Mouse (Mus musculus) cerebellum, adult 2 months (tissue): ENCODE measurements around the gene Zfp362. TPM values are rescaled to one million over a fixed set of nuclear protein-coding genes. Genes with fewer than 3 reads are reported as not detected.

Experiments used
- DNase-seq, 2 experiments: peaks; one replicate each; pipeline ENCODE4 v3.0.0; 2021
- H3K27ac ChIP-seq: fragments of 200-500 bp; 2 replicates; pipeline ENCODE4 v1.5.1; 2012; ENCODE audit warnings: low read length, control low read depth, inconsistent platforms; ENCODE audit not compliant: insufficient read depth
- H3K27me3 ChIP-seq: fragments of 200-500 bp; 2 replicates; pipeline ENCODE4 v1.6.1; 2012; ENCODE audit warnings: inconsistent platforms, mild to moderate bottlenecking, low read length, moderate library complexity; ENCODE audit not compliant: control insufficient read depth, insufficient read depth
- H3K4me1 ChIP-seq: fragments of 200-500 bp; 2 replicates; pipeline ENCODE4 v1.6.1; 2011; ENCODE audit warnings: low read length; ENCODE audit not compliant: control insufficient read depth, insufficient read depth
- H3K4me3 ChIP-seq: fragments of 200-500 bp; replicated peaks from 2 replicates; pipeline ENCODE3; 2011; ENCODE audit warnings: mild to moderate bottlenecking, low read depth, low read length, control low read depth; ENCODE audit not compliant: insufficient read depth
- CTCF ChIP-seq: fragments of 200-500 bp; IDR thresholded peaks from 2 replicates; pipeline ENCODE4 v1.5.1; 2011; ENCODE audit warnings: low read depth, mild to moderate bottlenecking, control low read depth, low read length, moderate library complexity, borderline replicate concordance; ENCODE audit not compliant: insufficient read depth
- POLR2A ChIP-seq: fragments of 200-500 bp; IDR thresholded peaks from 2 replicates; pipeline ENCODE4 v1.6.1; 2011; ENCODE audit warnings: low read length, control low read depth, borderline replicate concordance; ENCODE audit not compliant: insufficient read depth
- WGBS: fragments of 180-500 bp; shearing (Covaris S2); methylation state at CpG from one replicate; pipeline ENCODE4 v1.1.7; 2018; 5-methylcytosine and 5-hydroxymethylcytosine counted together
- polyA plus RNA-seq: library from polyadenylated mRNA; depleted of rRNA; stranded (reverse); fragments of >200 nt; gene quantifications from 2 replicates; pipeline ENCODE4 v1.2.3, GENCODE M21; 2012

Gene Zfp362
- polyA plus RNA-seq, 1 experiment, result 24.8 TPM

- H3K4me3 ChIP-seq, result no peak overlapping the region
- no peak for TF ChIP-seq POLR2A
- TF ChIP-seq CTCF, result no peak
- DNase-seq, result no peak
- no peak overlapping the region for H3K27ac ChIP-seq
- no peaks in the 10 kb centered on the region for H3K4me1 ChIP-seq
- H3K27me3 ChIP-seq, result no peaks in the 10 kb centered on the region
- 83% methylated on average over 4 of the region's 4 CpGs for WGBS
These were observed 23.2 kb downstream of the Zfp362 start for GRCm38 (mm10) chr4:128782645-128783044.

DNA sequence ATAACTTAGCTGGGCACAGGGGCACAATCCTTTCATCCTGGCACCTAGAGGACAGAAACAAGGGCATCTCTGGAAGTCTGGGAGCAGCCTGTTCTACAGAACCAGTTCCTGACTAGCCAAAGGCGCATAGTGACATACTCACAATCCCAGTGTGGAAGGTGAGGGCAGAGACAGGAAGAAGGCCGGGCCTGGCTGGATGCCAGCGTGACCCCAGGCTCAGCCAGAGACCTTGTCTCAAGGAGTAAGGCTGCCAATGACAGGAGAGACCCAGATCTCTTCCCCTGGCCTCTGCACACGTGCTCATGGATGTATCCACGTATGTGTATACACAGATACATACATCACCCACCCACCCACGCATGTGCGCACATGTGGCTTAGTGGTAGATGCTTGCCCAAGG, 23.8 kb downstream of the Zfp362 start:
- Histone ChIP-seq H3K27me3 (no peaks in the 10 kb centered on the region), H3K4me1 (0 out of 2 replicates have a peak, but pooled peaks cover under 1% of the 10 kb centered on the region), H3K27ac (no peak overlapping the region), H3K4me3 (no peak overlapping the region)
- TF ChIP-seq POLR2A (no peak), CTCF (no peak)
- WGBS, result 75% methylated on average over 7 of the region's 7 CpGs
- DNase-seq, result no peak

GRCm38 (mm10) chr4:128777593-128777992, 28.3 kb downstream of the Zfp362 start:
- 81% methylated on average over 11 of the region's 11 CpGs for WGBS
- H3K4me3 ChIP-seq, result no peak overlapping the region
- H3K4me1 ChIP-seq, result peaks cover 3% of the 10 kb centered on the region; the same call in 1 of the 2 replicates
- H3K27me3 ChIP-seq, result no peaks in the 10 kb centered on the region
- no peak for DNase-seq
- TF ChIP-seq POLR2A (no peak), CTCF (no peak)
- no peak overlapping the region for H3K27ac ChIP-seq

DNA sequence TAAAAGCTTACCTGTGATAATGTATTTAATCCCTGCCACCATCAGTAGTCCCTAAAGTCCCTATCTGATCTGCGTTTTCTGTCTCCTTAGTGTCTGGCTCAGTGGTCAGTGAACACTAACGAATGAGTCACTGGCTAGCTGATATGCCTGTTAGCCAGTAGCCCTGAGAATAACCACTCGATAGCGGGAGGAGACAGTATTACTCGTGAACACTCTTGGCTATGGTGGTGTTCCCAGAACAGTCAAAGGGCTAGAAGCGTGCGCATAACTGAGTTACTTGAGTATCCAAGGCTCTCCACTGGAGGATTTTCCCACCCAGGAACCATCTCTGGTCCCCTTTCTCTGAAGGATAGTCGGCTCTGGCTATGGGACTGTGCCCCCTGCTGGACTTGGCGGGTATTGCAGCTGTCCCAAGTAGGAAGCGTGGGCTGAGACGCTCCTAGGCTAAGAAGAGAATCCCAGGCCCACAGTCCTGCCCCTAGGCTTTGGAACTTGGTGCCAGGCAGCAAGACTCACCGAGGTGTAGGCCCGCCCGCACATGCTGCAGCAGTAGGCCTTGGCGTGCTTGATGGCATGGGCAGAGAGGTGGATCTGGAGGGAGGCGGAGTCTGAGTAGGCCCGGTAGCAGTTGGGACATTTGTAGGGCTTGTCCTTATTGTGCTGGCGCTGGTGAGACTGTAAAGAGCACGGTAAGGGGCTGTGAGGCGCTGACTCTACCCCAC, 29.1 kb downstream of the Zfp362 start:
- DNase-seq, result peak; percentile 71 to 88
- Histone ChIP-seq H3K4me1 (peaks cover 3% of the 10 kb centered on the region; the same call in 1 of the 2 replicates), H3K27ac (no peak overlapping the region), H3K4me3 (no peak overlapping the region), H3K27me3 (no peaks in the 10 kb centered on the region)
- WGBS, result 30% methylated on average over 20 of the region's 20 CpGs
- TF ChIP-seq POLR2A, result no peak
- peak; percentile 94 for TF ChIP-seq CTCF

DNA sequence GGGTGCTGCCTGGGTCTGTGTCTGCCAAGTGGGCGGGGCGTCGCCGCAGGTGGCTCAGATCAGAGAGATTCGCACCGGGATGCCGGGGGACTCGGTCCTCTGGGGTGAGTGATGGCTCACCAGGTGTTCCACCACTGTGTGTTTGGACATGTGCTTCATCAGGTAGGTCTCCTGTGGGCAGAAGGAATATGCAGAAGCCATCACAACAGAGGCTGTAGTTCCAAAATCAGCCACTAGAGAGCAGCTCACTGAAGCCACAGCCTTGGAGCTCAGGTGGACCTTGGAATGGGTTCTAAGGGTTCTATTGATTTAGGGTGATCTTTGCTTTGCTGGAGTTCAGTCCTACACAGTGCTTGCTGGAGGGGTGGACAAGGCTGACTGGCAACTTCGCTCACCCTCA, 31.4 kb downstream of the Zfp362 start:
- WGBS, result 88% methylated on average over 9 of the region's 9 CpGs
- peaks cover 3% of the 10 kb centered on the region; the same call in 1 of the 2 replicates for H3K4me1 ChIP-seq
- peak; percentile 69 for TF ChIP-seq CTCF
- no peak for TF ChIP-seq POLR2A

DNA sequence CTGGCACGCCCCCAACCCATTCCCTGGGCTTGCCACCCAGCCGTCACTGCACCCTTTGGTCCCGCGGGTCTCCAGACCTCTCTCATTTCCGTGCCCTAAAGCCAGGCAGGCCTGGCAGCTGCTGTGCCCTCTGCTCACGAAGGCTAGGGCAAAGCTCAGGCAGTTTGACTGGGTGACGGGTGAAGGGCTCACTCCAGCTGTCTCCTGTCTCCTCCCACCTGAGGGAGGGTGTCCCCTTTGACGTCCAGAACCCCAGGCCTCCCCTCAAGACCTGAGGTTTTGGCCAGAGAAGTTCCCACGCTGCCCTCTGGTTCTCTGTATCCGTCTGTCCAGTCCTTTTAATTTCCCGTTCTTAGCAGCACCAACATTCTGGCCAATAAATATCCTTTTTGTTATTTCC, 32.0 kb downstream of the Zfp362 start:
- 69% methylated on average over 11 of the region's 11 CpGs for WGBS
- TF ChIP-seq POLR2A (no peak), CTCF (no peak)
- DNase-seq, result no peak
- H3K27ac ChIP-seq, result no peak overlapping the region
- peaks cover 3% of the 10 kb centered on the region; the same call in 1 of the 2 replicates for H3K4me1 ChIP-seq
- H3K27me3 ChIP-seq, result no peaks in the 10 kb centered on the region
- H3K4me3 ChIP-seq, result no peak overlapping the region

More for the DNA sequence above, 31.4 kb downstream of the Zfp362 start:
- Histone ChIP-seq H3K27ac (no peak overlapping the region), H3K4me3 (no peak overlapping the region), H3K27me3 (no peaks in the 10 kb centered on the region)
- DNase-seq, result peak; percentile 52 to 62

DNA sequence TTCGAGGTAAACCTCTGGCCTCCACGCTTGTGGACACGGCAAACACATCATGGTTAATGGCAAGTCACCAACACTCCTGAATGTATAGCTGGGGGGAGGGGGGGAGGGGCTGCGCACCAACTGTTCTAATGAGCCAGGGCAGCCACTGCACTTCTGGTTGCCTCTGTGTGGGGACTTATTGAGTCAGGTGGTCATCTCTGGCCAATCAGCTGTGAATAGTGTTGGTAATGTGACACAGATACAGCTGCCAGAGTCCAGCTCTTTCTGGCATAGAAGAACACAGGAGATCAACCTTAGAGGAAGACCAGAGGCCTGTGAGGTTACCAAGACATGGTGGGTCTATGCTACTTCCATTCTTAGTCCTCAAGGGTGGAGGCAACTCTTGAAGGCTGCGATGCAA, 35.1 kb downstream of the Zfp362 start:
- Histone ChIP-seq H3K4me1 (peaks cover 16% of the 10 kb centered on the region), H3K27ac (no peak overlapping the region), H3K27me3 (no peaks in the 10 kb centered on the region), H3K4me3 (no peak overlapping the region)
- no peak for TF ChIP-seq CTCF
- no peak for TF ChIP-seq POLR2A
- WGBS, result 80% methylated on average over 5 of the region's 5 CpGs
- DNase-seq, result no peak
